Mouse (Mus musculus) heart, postnatal 36 days (tissue): ENCODE results near the gene Gpr22. TPM values are rescaled to one million over a fixed set of nuclear protein-coding genes. Genes with fewer than 3 reads are reported as not detected.

Experiments used
- DNase-seq, 2 experiments: peaks; one replicate each; pipeline ENCODE4 v3.0.0; 2021 to 2022
- intact Hi-C: fragments of 180-260 bp; cut with DNase I; formaldehyde crosslinking; loops from one replicate; pipeline ENCODE4 v1.15.1; 2025
- total RNA-seq, 2 experiments: library from RNA; stranded (reverse); gene quantifications; 2 replicates each; pipeline ENCODE4 v1.2.3; 2021

Gene Gpr22
- 10 to 100 TPM; 11.1 to 24.8 TPM for total RNA-seq

DNA sequence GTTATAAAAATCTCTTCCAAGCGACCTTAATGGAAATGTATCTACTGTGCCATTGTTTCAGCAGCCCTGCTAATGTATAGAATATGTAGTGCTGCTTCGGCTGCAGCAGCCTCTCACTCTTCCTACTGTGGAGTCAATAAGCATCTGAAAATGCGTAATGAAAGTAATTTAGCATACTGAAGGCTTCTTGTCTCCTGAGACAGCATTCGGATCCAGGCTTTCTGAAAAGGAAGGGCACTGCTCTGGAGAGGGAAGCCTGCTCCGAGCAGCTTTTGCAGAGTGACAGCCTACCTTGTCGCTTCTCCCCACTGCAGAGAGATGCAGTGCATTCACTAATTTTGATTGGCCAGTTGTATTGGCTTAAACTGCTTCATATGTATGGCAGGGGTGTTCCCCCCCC lies at the start of gene Gpr22:
Gpr22 (minus strand) TSS at position 348 of the 400 bp plus-strand sequence.
- no peak for DNase-seq
- intact Hi-C loops: loop anchor here (10.0 kb wide), 1 partner anchor 339 kb away; no protein-coding TSS in a partner anchor

DNA sequence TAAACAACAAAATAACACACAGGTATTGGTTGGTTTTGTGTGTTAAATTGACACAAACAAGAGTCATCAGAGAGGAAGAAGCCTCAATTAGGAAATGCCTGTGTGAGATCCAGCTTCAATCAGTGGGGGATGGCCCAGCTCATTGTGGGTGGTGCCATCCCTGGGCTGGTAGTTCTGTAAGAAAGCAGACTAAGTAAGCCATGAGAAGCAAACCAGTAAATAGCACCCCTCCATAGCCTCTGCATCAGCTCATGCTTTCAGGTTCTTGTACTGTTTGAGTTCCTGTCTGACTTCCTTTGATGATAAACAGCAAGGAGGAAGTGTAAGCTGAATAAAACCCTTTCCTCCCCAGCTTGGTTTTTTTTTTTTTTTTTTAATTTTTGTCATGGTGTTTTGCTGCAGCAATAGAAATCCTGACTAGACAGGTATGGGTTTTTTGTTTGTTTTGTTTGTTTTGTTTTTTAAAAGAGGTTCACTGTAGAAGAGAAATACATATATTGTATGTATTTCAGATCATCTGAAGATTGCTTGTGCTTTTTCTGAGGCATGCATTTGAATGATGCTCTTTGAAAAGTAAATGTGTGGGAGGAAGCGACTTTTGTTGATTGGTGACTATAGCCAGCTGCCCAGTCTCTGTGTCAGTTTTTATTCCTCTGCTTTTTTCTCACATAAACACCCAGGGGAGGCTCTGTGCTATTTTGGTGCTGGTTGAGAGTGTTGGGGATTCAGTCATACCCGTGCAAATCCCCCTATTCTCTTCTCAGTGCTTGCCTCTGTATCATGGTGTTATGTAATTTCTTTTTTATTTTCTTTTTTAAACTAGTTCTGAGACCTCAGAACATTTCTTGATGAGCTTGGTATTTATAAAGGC lies 42.4 kb upstream of the Gpr22 start:
- intact Hi-C loops: no loop called here
- no peak for DNase-seq

DNA sequence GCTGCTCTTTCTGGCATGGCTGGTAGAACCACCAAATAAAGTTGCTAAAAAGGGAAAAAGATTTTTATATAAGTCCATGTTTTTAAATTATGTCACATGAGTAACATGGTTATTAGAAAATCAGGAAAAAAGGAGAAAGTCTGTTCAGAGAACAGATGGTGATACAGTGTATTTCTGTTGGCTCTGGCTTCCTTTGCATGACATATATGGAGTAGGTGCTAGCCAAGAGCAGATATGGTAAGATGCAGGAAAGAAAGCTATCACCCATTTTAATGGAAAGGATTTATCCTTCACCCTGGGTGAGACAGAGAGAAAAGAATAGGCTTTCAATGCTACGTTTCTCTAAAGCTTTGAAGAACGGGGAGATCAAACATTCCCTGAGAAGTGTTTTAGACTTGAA lies 40.7 kb upstream of the Gpr22 start:
- intact Hi-C loops: no loop called here
- DNase-seq: no peak

DNA sequence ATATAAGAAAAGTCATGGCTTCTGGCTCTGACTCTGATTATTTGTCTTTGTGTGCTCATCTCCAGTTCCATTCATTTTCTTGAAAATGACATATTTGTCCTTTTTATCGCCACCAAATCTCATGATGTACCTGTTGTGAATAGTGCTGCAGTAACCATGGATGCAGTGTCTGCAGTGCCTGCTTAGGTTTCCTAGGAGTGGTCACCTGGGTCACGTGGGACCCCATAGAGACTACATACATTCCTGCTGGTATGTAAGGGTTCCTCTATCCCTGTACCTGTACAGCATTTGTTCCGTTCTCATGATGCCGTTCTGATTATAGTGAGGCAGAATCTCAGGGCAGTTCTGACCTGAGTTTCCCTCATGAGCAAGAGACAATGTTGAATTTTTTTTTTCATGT lies 36.1 kb upstream of the Gpr22 start:
- intact Hi-C loops: no loop called here
- no peak for DNase-seq

DNA sequence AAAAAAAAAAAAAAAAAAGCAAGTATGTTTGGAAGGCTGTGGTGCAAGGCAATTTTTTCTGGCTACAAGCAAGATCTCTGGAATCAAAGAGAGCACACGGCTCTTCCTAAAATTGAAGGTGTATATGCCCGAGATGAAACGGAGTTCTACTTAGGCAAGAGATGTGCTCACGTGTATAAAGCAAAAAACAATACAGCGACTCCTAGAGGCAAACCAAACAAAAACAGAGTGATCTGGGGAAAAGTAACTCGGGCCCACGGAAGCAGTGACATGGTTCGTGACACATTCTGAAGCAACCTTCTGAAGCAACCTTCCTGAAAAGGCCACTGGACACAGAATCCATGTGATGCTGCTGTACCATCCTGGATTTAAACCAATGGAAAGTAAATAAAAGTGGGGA lies 33.6 kb upstream of the Gpr22 start:
- DNase-seq: no peak
- intact Hi-C loops: no loop called here

DNA sequence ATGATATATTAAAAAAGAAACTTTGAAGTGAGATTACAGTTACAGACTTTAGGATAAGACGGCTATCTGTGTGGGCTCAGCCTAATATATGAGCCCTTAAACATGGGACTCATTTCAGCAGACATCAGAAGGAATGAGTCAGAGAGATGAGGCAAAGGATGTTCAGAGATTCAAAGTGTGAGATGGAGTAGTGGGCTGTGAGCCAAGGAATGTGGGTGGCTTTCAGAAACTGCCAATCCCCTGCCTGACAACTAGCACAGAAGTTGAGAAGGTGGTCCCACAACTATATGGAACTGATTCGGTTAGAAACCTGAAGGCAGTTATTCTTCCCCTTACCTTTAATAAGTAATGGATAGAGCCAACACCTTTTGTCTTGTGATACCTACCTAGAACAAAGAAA lies 20.9 kb upstream of the Gpr22 start:
- no peak for DNase-seq
- intact Hi-C loops: no loop called here

DNA sequence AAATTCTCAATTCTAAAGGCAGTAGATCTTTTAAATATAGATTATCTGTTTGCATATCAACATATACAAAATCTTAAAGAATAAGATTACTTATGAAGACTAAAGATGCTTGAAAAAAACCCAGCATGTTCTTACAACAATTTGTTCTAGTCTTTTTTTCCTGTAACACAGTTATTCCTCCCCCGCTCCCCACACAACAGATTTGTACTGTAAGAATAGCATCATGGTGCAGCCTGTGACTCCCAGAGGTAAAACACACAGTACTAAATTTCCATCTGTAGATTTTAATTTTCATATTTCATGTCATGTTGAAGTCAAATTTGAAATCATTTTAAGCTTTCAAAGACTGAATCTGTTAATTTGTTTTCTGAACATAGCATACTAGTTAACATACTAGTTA lies 16.4 kb upstream of the Gpr22 start:
- intact Hi-C loops: no loop called here
- DNase-seq: no peak

DNA sequence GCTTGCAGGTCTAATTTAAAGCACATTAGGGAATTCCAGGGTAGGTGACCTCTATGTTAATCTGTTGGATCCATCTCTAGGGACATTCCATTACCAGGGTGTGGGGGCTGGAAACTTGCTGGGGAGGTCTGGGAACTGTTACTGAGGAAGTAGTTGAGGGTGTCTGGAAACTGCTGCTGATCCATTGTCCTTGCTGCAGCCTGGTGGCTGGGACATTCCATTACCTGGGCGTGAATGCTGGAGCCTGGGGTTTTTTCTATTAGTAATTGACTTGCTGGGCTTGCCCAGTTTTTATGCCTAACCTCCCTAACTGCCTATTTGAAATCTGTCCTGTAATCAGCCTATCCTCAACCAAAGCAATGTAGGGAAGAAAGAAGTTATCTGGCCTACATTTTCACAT lies 13.0 kb upstream of the Gpr22 start:
- intact Hi-C loops: no loop called here
- no peak for DNase-seq

DNA sequence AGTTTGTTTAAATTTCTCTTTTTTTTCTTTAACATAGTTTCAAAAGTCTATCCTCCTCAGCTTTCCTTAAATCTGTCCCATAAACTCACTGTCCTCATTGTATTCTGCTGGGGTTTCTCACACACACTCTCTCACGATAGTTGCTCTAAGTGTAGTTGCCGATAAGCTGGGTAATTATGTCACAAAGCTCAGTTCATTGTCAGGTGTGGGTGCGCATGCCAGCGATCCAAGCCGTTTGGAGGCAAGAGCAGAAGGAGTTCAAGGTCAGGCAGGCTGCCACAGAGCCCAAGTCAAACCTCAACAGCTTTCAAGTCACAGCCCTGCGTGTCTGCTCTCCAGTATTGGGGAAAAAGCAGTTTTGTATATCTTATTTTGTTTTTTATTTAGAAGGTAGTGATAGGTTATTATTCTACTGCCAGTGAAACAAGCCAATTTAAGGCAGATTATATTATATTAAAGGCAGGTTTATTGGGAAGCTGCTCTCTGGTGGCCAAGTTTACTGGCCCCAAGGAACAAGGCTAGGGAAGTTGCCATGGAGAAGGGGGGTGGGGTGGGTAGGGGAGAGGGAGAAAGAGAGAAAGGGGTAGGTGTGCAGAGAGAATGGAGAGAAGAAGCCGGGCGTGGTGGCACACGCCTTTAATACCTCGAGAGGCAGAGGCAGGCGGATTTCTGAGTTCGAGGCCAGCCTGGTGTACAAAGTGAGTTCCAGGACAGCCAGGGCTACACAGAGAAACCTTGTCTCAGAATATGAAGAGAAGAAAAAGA lies 11.9 kb upstream of the Gpr22 start:
- intact Hi-C loops: no loop called here
- DNase-seq: peak in 1 of 2 experiments; percentile 29

DNA sequence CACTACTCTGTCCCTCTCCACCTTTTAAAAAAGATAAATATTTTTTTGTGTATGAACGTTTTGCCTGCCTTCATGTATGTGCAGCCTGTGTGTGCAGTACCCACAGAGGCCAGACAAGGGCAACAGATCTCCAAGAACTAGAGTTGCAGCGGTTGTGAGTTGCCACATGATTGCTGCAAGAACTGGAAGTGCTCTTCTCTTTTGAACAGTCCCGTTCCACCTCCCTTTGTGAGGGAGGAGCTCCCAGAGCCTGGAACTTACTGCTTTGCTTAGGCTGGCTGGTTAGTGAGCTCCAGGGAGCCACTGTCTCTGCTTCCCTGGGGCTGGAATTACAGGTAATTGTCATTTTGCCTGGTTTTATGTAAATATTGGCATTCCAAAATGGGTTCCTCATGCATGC lies 10.8 kb upstream of the Gpr22 start:
- intact Hi-C loops: loop anchor here (5.0 kb wide), 2 partner anchors 87 to 203 kb away; no protein-coding TSS in a partner anchor
- no peak for DNase-seq

DNA sequence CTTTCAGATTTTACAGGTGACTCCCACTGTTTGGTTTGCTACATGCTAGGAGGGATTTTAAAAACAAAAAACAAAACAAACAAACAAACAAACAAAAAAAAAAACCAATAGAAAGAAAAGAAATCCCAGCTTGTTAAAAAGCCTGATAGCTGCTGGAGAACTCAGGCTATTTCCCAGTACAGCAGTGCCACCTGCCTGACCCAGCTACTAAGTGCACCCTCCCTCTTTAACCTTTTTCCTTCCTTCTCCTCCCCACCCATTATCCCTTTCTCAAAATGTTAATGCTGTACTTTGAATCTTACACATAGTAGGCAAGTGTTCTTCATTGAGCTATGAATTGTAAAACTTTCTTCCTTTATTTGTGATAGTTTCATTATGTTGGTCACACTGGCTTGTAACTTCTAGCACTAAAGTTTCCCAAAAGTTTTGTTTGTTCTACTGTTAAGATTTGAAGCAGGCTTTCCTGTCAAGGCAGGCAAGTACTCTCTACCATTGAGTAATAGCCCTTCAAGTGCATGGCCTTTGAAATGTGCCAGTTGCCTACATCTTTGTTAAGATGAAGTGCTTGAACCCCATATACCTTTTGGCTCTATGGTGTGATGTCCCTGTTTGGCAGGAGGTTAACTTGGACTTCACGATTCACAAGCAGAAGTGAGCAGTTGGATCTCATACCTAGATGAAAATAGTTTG lies 6.0 kb upstream of the Gpr22 start:
- intact Hi-C loops: loop anchor here (1.0 to 10.0 kb wide), 5 partner anchors 65 to 345 kb away; partner anchors contain the start of genes Cog5 and Dus4l
- DNase-seq: no peak

DNA sequence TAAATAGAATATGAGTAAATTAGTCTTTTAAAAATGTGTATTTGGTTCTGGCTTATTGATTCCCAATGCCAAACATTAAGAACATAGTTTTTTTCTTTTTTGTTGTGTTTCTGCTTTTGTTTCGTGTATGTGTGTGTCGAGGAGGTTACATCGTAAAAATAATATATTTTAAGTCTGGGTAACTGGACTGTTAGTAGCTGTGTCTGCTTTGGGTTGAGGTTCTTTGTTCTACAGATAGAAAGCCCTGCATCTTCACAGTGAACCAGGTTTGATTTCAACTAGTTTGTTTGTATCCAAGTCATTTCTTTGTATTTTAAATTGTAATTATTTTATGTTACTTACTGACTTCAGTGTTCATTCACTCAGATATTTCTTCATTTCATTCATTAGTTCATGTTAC lies 323 bp upstream of the Gpr22 start:
- no peak for DNase-seq
- intact Hi-C loops: loop anchor here (10.0 kb wide), 1 partner anchor 339 kb away; no protein-coding TSS in a partner anchor

DNA sequence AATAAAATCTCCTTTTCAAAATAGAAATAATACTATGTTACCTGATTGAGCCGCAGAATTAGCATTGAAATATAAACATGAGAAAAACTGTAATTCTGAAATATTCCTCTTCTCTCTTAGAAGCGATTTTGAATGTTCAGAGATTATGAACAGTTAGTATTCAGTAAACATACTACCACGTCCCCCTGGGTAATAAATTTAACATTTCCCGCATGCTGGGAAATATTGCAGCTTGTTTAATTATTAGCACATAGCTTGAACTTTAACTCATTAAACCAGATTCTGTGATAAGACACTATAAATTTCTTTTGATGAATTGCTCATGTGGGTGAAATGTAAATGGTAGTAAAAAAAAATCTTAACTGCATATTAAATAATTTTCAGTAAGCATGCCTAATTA lies 1.0 kb downstream of the Gpr22 start:
- intact Hi-C loops: loop anchor here (10.0 kb wide), 1 partner anchor 338 kb away; no protein-coding TSS in a partner anchor
- DNase-seq: no peak

DNA sequence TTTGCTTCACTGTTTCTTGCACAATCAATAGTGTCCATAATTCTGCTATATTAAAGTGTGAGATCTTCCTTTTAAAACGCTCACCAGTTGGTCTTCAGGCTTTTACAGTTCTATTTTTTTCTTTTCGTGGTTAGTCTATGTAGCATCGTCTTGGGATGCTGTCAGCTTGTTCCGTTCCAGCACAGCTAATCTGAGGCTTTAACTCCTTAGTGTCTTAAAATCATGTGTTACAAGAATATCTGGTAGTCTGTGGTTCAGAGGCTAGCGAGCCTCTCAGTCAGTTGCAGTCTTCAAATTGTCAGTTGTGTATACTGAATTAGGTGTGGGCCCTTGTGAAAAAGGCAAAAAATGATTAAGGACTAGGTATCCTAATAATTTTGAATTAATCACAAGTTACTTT lies 1.5 kb downstream of the Gpr22 start:
- intact Hi-C loops: loop anchor here (10.0 kb wide), 1 partner anchor 337 kb away; no protein-coding TSS in a partner anchor
- no peak for DNase-seq

DNA sequence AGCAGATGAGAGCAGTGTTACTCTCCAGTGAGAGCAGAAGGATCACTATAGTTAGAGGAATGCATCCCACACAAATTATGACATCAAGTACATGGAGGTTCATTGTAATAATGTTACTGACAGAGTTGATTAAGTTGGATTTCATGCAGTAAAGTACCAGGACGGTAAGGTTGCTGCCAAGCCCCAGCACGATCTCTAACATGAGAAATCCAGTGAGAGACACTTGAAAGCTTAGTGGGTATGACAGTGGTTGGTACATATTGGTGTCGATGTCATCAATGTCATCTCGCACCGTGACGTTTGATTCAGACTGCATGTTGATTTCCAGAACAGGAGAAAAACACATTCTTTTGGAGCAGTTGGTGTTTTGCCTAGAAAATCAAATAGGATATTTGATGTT lies 4.1 kb downstream of the Gpr22 start:
- intact Hi-C loops: loop anchor here (10.0 kb wide), 1 partner anchor 335 kb away; no protein-coding TSS in a partner anchor
- no peak for DNase-seq

DNA sequence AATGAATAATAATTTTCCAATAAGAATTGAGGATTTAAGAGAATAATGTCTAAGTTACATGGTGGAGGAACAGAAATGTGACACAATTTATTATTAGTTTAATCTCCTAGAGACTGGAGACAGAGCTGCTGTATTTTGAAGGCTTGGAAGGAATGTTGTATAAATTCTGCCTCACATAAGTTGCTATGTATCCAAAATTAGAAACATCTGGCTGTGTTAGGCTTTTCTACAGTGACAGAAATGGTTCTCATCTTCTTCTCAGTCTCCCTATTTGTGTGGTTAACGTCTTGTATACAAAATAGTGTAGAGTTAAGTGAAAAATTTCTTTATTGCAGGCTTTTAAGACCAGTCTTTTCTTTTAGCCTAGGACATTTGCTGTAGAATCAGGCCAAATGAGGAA lies 6.2 kb downstream of the Gpr22 start:
- intact Hi-C loops: no loop called here

DNA sequence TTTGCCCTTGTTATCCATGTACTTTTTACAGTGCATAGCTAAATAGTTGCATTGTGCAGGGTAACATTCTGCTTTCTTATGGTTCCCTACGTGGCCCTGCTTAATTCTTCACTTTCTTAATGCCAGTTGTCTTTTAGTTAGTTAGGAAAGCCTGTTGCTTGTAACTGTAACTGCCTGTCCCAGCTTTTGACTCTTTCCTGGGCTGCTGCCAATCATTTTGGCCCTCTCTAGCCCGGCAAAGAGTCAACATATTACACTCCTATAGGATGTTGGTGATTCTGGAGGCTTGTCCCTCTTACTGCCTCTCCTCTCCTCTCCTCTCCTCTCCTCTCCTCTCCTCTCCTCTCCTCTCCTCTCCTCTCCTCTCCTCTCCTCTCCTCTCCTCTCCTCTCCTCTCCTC lies 7.6 kb downstream of the Gpr22 start:
- intact Hi-C loops: no loop called here
- no peak for DNase-seq

More for the DNA sequence above, 6.2 kb downstream of the Gpr22 start:
- DNase-seq: no peak

DNA sequence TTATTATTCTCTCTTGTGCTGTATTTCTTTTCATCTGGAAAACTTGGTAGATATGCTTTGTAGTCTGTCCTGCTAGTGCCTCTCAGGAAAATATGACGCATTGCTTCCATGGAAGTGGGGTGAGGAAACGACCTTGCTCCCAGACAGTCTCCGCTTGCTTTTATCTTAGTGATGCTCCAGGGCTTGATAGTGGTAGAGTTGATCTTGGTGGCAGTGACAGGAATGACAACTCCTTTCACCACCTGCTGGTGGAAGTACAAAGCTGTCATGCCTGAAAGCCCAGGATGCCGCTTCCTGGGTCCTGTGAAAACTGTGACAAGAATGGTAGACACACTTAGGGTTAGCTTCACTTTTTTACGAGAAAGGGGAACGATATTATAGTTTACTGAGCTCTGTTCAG lies 9.8 kb downstream of the Gpr22 start:
- peak; percentile 40 to 51 for DNase-seq
- intact Hi-C loops: no loop called here

DNA sequence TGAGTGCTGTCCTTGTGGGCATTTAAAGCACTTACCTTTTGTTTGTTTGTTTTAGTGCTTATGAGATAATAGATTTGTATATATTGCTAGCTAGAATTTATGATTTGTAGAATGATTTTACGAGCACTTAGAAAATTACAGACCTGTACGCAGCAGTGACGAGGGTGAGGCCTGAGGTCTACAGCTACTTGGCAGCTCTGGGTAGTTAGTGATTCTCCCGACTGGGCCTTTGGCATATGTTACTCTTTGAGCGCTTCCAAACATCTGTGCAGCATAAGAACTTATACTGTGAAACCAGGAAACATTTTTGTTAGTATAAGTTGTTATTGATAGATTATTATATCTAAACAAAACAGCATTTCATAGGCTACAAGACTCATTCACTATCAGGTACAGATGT lies 12.3 kb downstream of the Gpr22 start:
- intact Hi-C loops: no loop called here
- DNase-seq: no peak

DNA sequence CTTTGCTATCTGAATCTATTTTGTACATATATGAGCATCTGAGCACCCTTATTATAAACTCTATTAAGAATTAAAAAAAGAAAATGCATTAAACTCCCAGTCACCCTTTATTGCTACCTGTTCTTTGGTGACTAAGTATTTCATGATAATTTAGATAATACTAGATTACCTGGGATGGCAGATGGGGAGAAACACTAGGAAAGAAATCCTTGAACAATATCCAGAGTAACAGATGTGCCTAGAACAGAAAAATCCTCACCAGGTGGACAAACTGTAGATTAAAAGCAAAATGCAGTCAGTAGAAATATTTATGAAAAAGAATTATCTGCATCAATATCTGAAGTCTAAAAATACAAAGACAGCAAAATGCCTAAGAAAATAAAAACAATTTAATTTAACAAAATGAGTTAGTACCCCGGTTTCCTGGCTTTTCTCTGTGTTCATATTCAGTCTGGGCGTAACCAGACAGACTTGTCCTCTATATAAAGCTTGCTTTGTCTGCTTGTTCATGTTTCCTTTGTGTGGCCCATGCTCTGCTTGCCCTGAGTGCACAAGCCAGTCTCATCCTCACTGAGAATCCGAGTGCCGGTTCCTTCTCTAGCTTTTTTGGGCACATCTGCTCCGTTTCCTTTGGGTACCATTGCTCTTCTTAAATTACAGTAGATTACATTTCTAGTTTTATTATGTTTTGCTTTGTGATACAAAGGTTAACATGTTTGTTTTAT lies 13.0 kb downstream of the Gpr22 start:
- intact Hi-C loops: no loop called here
- DNase-seq: no peak
